23 mouse cellular contexts compared by ENCODE assay signal in genomic region chr11:22891242-22891641, GRCm38 (mm10). TPM values are rescaled to one million over a fixed set of nuclear protein-coding genes. Genes with fewer than 3 reads are reported as not detected.
DNase-seq lines count a peak whose midpoint lies in the region; ATAC-seq and TF ChIP-seq lines count a peak whose summit lies in the region.
"Had no signal": no experiment of that assay in that cellular context is flagged by ENCODE, and none has a peak within 500 bp of the region (broad histone marks: within the 10 kb centered on the region; RNA-seq: fewer than 3 reads in every experiment).

No protein-coding gene starts in this region.

- WGBS in liver, postnatal 0 days (ENCODE audit: insufficient replicate concordance) = 52% methylated on average over 9 of the region's 9 CpGs
- 86% methylated on average over 9 of the region's 9 CpGs for WGBS in midbrain, embryonic 11.5 days
- WGBS in midbrain, embryonic 16.5 days = 78% methylated on average over 9 of the region's 9 CpGs

- no peaks in the 10 kb centered on the region for H3K9me3 ChIP-seq in liver, postnatal 0 days (ENCODE audit: low read length)
- H3K9me3 ChIP-seq in midbrain, embryonic 11.5 days (ENCODE audit: control insufficient read depth, low read length) = no peaks in the 10 kb centered on the region
- no peaks in the 10 kb centered on the region for H3K9me3 ChIP-seq in midbrain, embryonic 16.5 days (replicated peaks; ENCODE audit: control insufficient read depth, low read length, poor library complexity, severe bottlenecking)
- H3K9me3 ChIP-seq: forebrain, embryonic 10.5 days; heart, embryonic 12.5 days; limb, embryonic 15.5 days; midbrain, embryonic 15.5 days had no signal

- no peak for ATAC-seq in liver, postnatal 0 days
- ATAC-seq in megakaryocyte, adult 5-6 weeks (ENCODE audit: poor library complexity, severe bottlenecking) = peak; percentile 63
- ATAC-seq in midbrain, embryonic 11.5 days (ENCODE audit: low FRiP score) = no peak
- no peak for ATAC-seq in midbrain, embryonic 16.5 days
- ATAC-seq: activated CD4-positive, CD25-positive, alpha-beta regulatory T cell, adult 4 months; forebrain, embryonic 16.5 days; midbrain, embryonic 15.5 days had no signal

- H3K36me3 ChIP-seq in liver, postnatal 0 days (replicated peaks; ENCODE audit: insufficient read depth, low read length) = no peaks in the 10 kb centered on the region
- no peaks in the 10 kb centered on the region for H3K36me3 ChIP-seq in midbrain, embryonic 11.5 days (ENCODE audit: control insufficient read depth, insufficient read depth, low read length)
- H3K36me3 ChIP-seq in midbrain, embryonic 16.5 days (ENCODE audit: control insufficient read depth, insufficient read depth, low read length) = no peaks in the 10 kb centered on the region
- H3K36me3 ChIP-seq: forebrain, embryonic 10.5 days; heart, embryonic 12.5 days; limb, embryonic 15.5 days; midbrain, embryonic 15.5 days had no signal

- DNase-seq in liver, postnatal 0 days = no peak
- DNase-seq in liver = no peak
- peak; percentile 22 for DNase-seq in thymus, postnatal 14 days
- no peak for DNase-seq in thymus, postnatal 25 days
- no peak for DNase-seq in midbrain, embryonic 11.5 days (ENCODE audit: low spot score, missing footprints)
- DNase-seq: cerebellum, adult 11-12 months; cerebellum, postnatal 25 days; embryo, embryonic 11 days; gastrocnemius, postnatal 14 days; heart, postnatal 10 days; layer of hippocampus, adult 9-11 months; left cerebral cortex, postnatal 4 days; lung, embryonic 14.5 days had no signal

- H3K4me3 ChIP-seq in liver, postnatal 0 days (ENCODE audit: low read depth, low read length) = no peak overlapping the region
- H3K4me3 ChIP-seq in midbrain, embryonic 11.5 days (ENCODE audit: low read depth, low read length) = no peak overlapping the region
- H3K4me3 ChIP-seq in midbrain, embryonic 16.5 days (ENCODE audit: low read depth, low read length) = no peak overlapping the region
- H3K4me3 ChIP-seq: forebrain, embryonic 10.5 days; heart, embryonic 12.5 days; left cerebral cortex, adult 2 months; limb, embryonic 15.5 days; midbrain, embryonic 15.5 days had no signal

- no peak for TF ChIP-seq CTCF in liver, postnatal 0 days (IDR thresholded peaks at IDR 0.05; ENCODE audit: low read depth)

- TF ChIP-seq EP300 in liver, postnatal 0 days (IDR thresholded peaks at IDR 0.05; ENCODE audit: low read depth) = no peak

- no peak overlapping the region for H3K9ac ChIP-seq in liver, postnatal 0 days (replicated peaks)
- H3K9ac ChIP-seq in midbrain, embryonic 11.5 days (ENCODE audit: low read length) = no peak overlapping the region
- no peak overlapping the region for H3K9ac ChIP-seq in midbrain, embryonic 16.5 days (ENCODE audit: low read depth, low read length)
- H3K9ac ChIP-seq: heart, embryonic 12.5 days; limb, embryonic 15.5 days; lung, embryonic 14.5 days; midbrain, embryonic 15.5 days had no signal

- peaks cover 26% of the 10 kb centered on the region for H3K4me1 ChIP-seq in liver, postnatal 0 days (ENCODE audit: insufficient read depth)
- H3K4me1 ChIP-seq in midbrain, embryonic 11.5 days (ENCODE audit: control insufficient read depth, insufficient read depth, low read length) = no peaks in the 10 kb centered on the region
- no peaks in the 10 kb centered on the region for H3K4me1 ChIP-seq in midbrain, embryonic 16.5 days (ENCODE audit: control insufficient read depth, insufficient read depth, low read length)
- H3K4me1 ChIP-seq: forebrain, embryonic 10.5 days; limb, embryonic 15.5 days; midbrain, embryonic 15.5 days had no signal

- no peaks in the 10 kb centered on the region for H3K27me3 ChIP-seq in liver, postnatal 0 days (ENCODE audit: insufficient read depth, low read length)
- no peaks in the 10 kb centered on the region for H3K27me3 ChIP-seq in midbrain, embryonic 11.5 days (ENCODE audit: control insufficient read depth, insufficient read depth, low read length)
- no peaks in the 10 kb centered on the region for H3K27me3 ChIP-seq in midbrain, embryonic 16.5 days (ENCODE audit: control insufficient read depth, insufficient read depth, low read depth, low read length)
- H3K27me3 ChIP-seq: heart, embryonic 12.5 days; limb, embryonic 15.5 days; midbrain, embryonic 15.5 days had no signal

- H3K27ac ChIP-seq in liver, postnatal 0 days (ENCODE audit: low read depth) = peak overlapping the region; percentile 57; the same call in 1 of the 2 replicates
- no peak overlapping the region for H3K27ac ChIP-seq in midbrain, embryonic 11.5 days (ENCODE audit: low read depth, low read length)
- H3K27ac ChIP-seq in midbrain, embryonic 16.5 days (ENCODE audit: low read length) = no peak overlapping the region
- H3K27ac ChIP-seq: forebrain, embryonic 10.5 days; kidney, postnatal 0 days; left cerebral cortex, adult 2 months; limb, embryonic 15.5 days; midbrain, embryonic 15.5 days had no signal

- no peak overlapping the region; the same call in 1 of the 2 replicates for H3K4me2 ChIP-seq in liver, postnatal 0 days (ENCODE audit: low read depth, low read length)
- H3K4me2 ChIP-seq in midbrain, embryonic 11.5 days = no peak overlapping the region
- no peak overlapping the region for H3K4me2 ChIP-seq in midbrain, embryonic 16.5 days (ENCODE audit: low read length)
- H3K4me2 ChIP-seq: heart, embryonic 12.5 days; limb, embryonic 15.5 days; lung, embryonic 14.5 days; midbrain, embryonic 15.5 days had no signal

RNA-seq across cellular contexts. Expression of gene B3gnt2, which starts 30.5 kb away (rescaled TPM):
- 10.0 and 10.8 TPM in 2 replicates for polyA plus RNA-seq in liver, postnatal 0 days (2015; fragmentation: Nextera tagmentation; extraction: Ambion mirVana)
- total RNA-seq in megakaryocyte, adult 5-6 weeks (2015) = 8.3 and 13.0 TPM in 2 replicates
- total RNA-seq in megakaryocyte, adult 5-6 weeks (2017) = 20.8 and 28.9 TPM in 2 replicates
- polyA plus RNA-seq in midbrain, embryonic 11.5 days (2014; fragmentation: Nextera tagmentation; extraction: Ambion mirVana) = 1.8 and 1.9 TPM in 2 replicates
- 1.6 and 3.5 TPM in 2 replicates for polyA plus RNA-seq in midbrain, embryonic 16.5 days (2015; fragmentation: Nextera tagmentation; extraction: Ambion mirVana)
